Mouse (Mus musculus): ENCODE results near the gene Hectd4. TPM values are rescaled to one million over a fixed set of nuclear protein-coding genes. Genes with fewer than 3 reads are reported as not detected.
A peak's percentile ranks its signal among the peaks of the same experiment; 100 is the strongest.

Hectd4 gene
- total and polyA plus RNA-seq, 3 experiments = 2.1 to 7.8 (median 6.0) TPM

DNA sequence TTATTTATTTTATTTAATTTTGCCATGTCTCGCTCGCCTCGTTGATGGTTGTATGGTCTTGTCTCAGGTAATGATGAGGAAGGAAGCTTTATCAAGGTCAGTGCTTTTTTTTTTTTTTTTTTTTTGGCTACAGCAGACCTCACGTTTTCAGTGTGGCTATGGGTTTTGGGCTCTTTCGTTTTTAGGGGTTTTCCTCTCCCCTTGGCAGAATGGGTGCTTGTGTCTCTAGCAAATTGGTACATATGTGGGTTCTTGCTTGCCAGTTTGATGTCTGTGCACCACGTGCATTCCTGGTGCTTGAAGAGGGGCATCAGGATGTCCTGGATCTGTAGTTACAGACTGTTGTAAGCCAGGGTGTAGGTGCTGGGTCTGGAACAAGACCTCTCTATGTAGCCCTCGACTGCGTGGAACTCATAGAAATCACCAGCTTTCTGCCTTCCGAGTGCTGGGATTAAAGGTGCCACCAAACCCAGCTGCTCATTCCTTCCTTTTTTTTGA, 179.0 kb downstream of the Hectd4 start:
- Histone ChIP-seq H3K4me3 (replicated peaks in 1 of 3; ENCODE audit: low read depth in 2 of 3, low read length in 2 of 3, poor library complexity in 1 of 3) (peak overlapping the region; percentile 84 to 94 (median 84)), H3K27me3 (replicated peaks) (no peaks in the 10 kb centered on the region), H3K27ac (ENCODE audit: insufficient read depth, low read depth) (no peak overlapping the region), H3K9me3 (replicated peaks; ENCODE audit: low read length) (no peaks in the 10 kb centered on the region), H3K4me1 (ENCODE audit: control insufficient read depth in 1 of 2, insufficient read depth in 2 of 2) (peaks cover 15 to 49% of the 10 kb centered on the region in 2 experiments; a peak in 3 of 4 replicates), H3K4me2 (ENCODE audit: insufficient read depth, low read depth, poor library complexity, severe bottlenecking) (peak overlapping the region; percentile 82), H3K9ac (ENCODE audit: insufficient read depth, low read depth) (peak overlapping the region; percentile 77), H3K79me2 (replicated peaks; ENCODE audit: control insufficient read depth, extremely low read depth, insufficient read depth, poor library complexity, severe bottlenecking) (peaks cover 61% of the 10 kb centered on the region), H3K36me3 (replicated peaks in 1 of 2; ENCODE audit: control insufficient read depth in 1 of 2, insufficient read depth in 1 of 2, low read length in 1 of 2) (peaks cover 9 to 41% of the 10 kb centered on the region in 2 experiments)
- TF ChIP-seq HCFC1 (IDR thresholded peaks at IDR 0.05; ENCODE audit: low read depth, low read length) (0 out of 2 replicates have a peak, but pooled peaks have one; percentile 12), ELF1 (IDR thresholded peaks at IDR 0.05; ENCODE audit: low read depth, low read length) (no peak), BHLHE40 (IDR thresholded peaks at IDR 0.05; ENCODE audit: low read depth, low read length) (peak; percentile 69), MAX (IDR thresholded peaks at IDR 0.05; ENCODE audit: low read length) (peak; percentile 63; the same call in 1 of the 2 replicates), ZNF384 (IDR thresholded peaks at IDR 0.05; ENCODE audit: low read depth, low read length) (peak; percentile 83)
- in situ Hi-C loops (cut with MboI; ENCODE audit: low pct_ligation_motif_present, low pct_unique_long_range_greater_than_20kb, low sequenced_read_pairs) (no loop called here), dilution Hi-C loops (cut with MboI; ENCODE audit: extremely low pct_ligation_motif_present, extremely low pct_unique_long_range_greater_than_20kb, low sequenced_read_pairs) (no loop called here)
- DNase-seq (ENCODE audit: extremely low read depth) = no peak

DNA sequence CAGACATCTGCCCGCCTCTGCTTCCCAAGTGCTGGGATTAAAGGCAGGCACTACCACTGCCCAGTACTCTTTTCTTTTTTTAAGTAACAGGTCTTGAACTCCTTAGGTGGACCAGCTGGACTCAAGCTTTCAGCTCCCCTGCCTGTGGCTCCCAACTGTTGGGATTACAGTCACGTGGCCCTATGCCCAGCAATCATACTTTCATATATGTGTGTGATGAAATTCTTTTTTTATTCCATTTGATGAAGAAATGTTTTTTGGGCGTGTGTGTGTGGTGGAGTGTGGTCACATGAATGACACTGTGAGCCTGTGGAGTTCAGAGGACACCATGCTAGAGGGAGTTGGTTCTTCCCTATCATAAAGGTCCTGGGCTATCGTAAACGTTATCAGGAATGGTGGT, 179.5 kb downstream of the Hectd4 start:
- peaks cover 10 to 47% of the 10 kb centered on the region in 2 experiments for H3K36me3 ChIP-seq (replicated peaks in 1 of 2; ENCODE audit: control insufficient read depth in 1 of 2, insufficient read depth in 1 of 2, low read length in 1 of 2)
- H3K4me1 ChIP-seq (ENCODE audit: control insufficient read depth in 1 of 2, insufficient read depth in 2 of 2) = peaks cover 15 to 54% of the 10 kb centered on the region in 2 experiments; a peak in 3 of 4 replicates
- DNase-seq (ENCODE audit: extremely low read depth) = no peak
- H3K4me3 ChIP-seq (replicated peaks in 1 of 3; ENCODE audit: low read depth in 2 of 3, low read length in 2 of 3, poor library complexity in 1 of 3) = peak overlapping the region in 2 of 3 experiments; percentile 84
- in situ Hi-C loops (cut with MboI; ENCODE audit: low pct_ligation_motif_present, low pct_unique_long_range_greater_than_20kb, low sequenced_read_pairs) (no loop called here), dilution Hi-C loops (cut with MboI; ENCODE audit: extremely low pct_ligation_motif_present, extremely low pct_unique_long_range_greater_than_20kb, low sequenced_read_pairs) (no loop called here)
- peaks cover 66% of the 10 kb centered on the region for H3K79me2 ChIP-seq (replicated peaks; ENCODE audit: control insufficient read depth, extremely low read depth, insufficient read depth, poor library complexity, severe bottlenecking)
- TF ChIP-seq NELFE (IDR thresholded peaks at IDR 0.05; ENCODE audit: low read depth, low read length) (no peak), USF2 (conservative IDR thresholded peaks at IDR 0.05; ENCODE audit: low read depth, low read length) (no peak), RCOR1 (conservative IDR thresholded peaks at IDR 0.05; ENCODE audit: low read depth, low read length) (no peak), TBP (conservative IDR thresholded peaks at IDR 0.05; ENCODE audit: low read depth, low read length) (no peak)
- peak overlapping the region; percentile 82 for H3K4me2 ChIP-seq (ENCODE audit: insufficient read depth, low read depth, poor library complexity, severe bottlenecking)
- no peaks in the 10 kb centered on the region for H3K9me3 ChIP-seq (replicated peaks; ENCODE audit: low read length)
- H3K9ac ChIP-seq (ENCODE audit: insufficient read depth, low read depth) = peak overlapping the region; percentile 77
- H3K27me3 ChIP-seq (replicated peaks) = no peaks in the 10 kb centered on the region
- peak overlapping the region; percentile 33; the same call in 1 of the 2 replicates for H3K27ac ChIP-seq (ENCODE audit: insufficient read depth, low read depth)

GRCm38 (mm10) chr5:121400064-121400463, 180.0 kb downstream of the Hectd4 start:
- peak overlapping the region; percentile 33; the same call in 1 of the 2 replicates for H3K27ac ChIP-seq (ENCODE audit: insufficient read depth, low read depth)

More at GRCm38 (mm10) chr5:121400064-121400463, 180.0 kb downstream of the Hectd4 start:
- dilution Hi-C loops (cut with MboI; ENCODE audit: extremely low pct_ligation_motif_present, extremely low pct_unique_long_range_greater_than_20kb, low sequenced_read_pairs) (no loop called here), in situ Hi-C loops (cut with MboI; ENCODE audit: low pct_ligation_motif_present, low pct_unique_long_range_greater_than_20kb, low sequenced_read_pairs) (no loop called here)
- peak; percentile 33 for DNase-seq (ENCODE audit: extremely low read depth)
- Histone ChIP-seq H3K27me3 (replicated peaks) (no peaks in the 10 kb centered on the region), H3K79me2 (replicated peaks; ENCODE audit: control insufficient read depth, extremely low read depth, insufficient read depth, poor library complexity, severe bottlenecking) (peaks cover 71% of the 10 kb centered on the region), H3K9me3 (replicated peaks; ENCODE audit: low read length) (no peaks in the 10 kb centered on the region), H3K9ac (ENCODE audit: insufficient read depth, low read depth) (peak overlapping the region; percentile 77), H3K4me2 (ENCODE audit: insufficient read depth, low read depth, poor library complexity, severe bottlenecking) (peak overlapping the region; percentile 82), H3K36me3 (replicated peaks in 1 of 2; ENCODE audit: control insufficient read depth in 1 of 2, insufficient read depth in 1 of 2, low read length in 1 of 2) (peaks cover 10 to 48% of the 10 kb centered on the region in 2 experiments), H3K4me1 (ENCODE audit: control insufficient read depth in 1 of 2, insufficient read depth in 2 of 2) (peaks cover 15 to 57% of the 10 kb centered on the region in 2 experiments; a peak in 3 of 4 replicates), H3K4me3 (replicated peaks in 1 of 3; ENCODE audit: low read depth in 2 of 3, low read length in 2 of 3, poor library complexity in 1 of 3) (peak overlapping the region in 2 of 3 experiments; percentile 84)
- TF ChIP-seq ETS1 (conservative IDR thresholded peaks at IDR 0.05; ENCODE audit: low read depth, low read length) (no peak), E2F4 (IDR thresholded peaks at IDR 0.05; ENCODE audit: insufficient replicate concordance, low read depth, low read length) (no peak), TBP (conservative IDR thresholded peaks at IDR 0.05; ENCODE audit: low read depth, low read length) (no peak), ZC3H11A (IDR thresholded peaks at IDR 0.05; ENCODE audit: low read depth, low read length) (no peak), POLR2A (IDR thresholded peaks at IDR 0.05; ENCODE audit: low read depth, low read length) (no peak), BHLHE40 (IDR thresholded peaks at IDR 0.05; ENCODE audit: low read depth, low read length) (no peak), HCFC1 (IDR thresholded peaks at IDR 0.05; ENCODE audit: low read depth, low read length) (no peak), ZKSCAN1 (IDR thresholded peaks at IDR 0.05; ENCODE audit: borderline replicate concordance, low read depth, low read length) (no peak), ELF1 (IDR thresholded peaks at IDR 0.05; ENCODE audit: low read depth, low read length) (no peak), MXI1 (IDR thresholded peaks at IDR 0.05; ENCODE audit: low read depth, low read length) (no peak), IRF4 (IDR thresholded peaks at IDR 0.05; ENCODE audit: low read depth, low read length) (no peak), ZMIZ1 (IDR thresholded peaks at IDR 0.05; ENCODE audit: low read depth, low read length) (no peak), USF1 (IDR thresholded peaks at IDR 0.05; ENCODE audit: low read depth, low read length) (no peak), GABPA (IDR thresholded peaks at IDR 0.05; ENCODE audit: insufficient replicate concordance, low read depth, low read length) (no peak), CTCF (conservative IDR thresholded peaks at IDR 0.05 in 1 of 2, IDR thresholded peaks at IDR 0.05 in 1 of 2; ENCODE audit: low read depth in 2 of 2, low read length in 2 of 2) (no peak), NELFE (IDR thresholded peaks at IDR 0.05; ENCODE audit: low read depth, low read length) (no peak), EP300 (IDR thresholded peaks at IDR 0.05; ENCODE audit: low read length) (no peak), MEF2A (IDR thresholded peaks at IDR 0.05; ENCODE audit: borderline replicate concordance, low read depth, low read length) (no peak), SIN3A (IDR thresholded peaks at IDR 0.05; ENCODE audit: low read length) (no peak)
